Mouse (Mus musculus) megakaryocyte-erythroid progenitor cell, adult 5-6 weeks (primary cell): ENCODE data around the gene Mcu. TPM values are rescaled to one million over a fixed set of nuclear protein-coding genes. Genes with fewer than 3 reads are reported as not detected.

Experiments
- ATAC-seq: replicated peaks from 2 replicates; pipeline ENCODE4 v1.8.0; 2016; ENCODE audit warnings: mild to moderate bottlenecking, inconsistent platforms; ENCODE audit not compliant: severe bottlenecking, poor library complexity, low FRiP score, low TSS enrichment
- total RNA-seq, 2 experiments: library from RNA; stranded (forward) in 1 of 2; stranded (reverse) in 1 of 2; fragments of 200-1000, 215-1000 nt in 1 of 2; fragments of >200 nt in 1 of 2; fragmentation: Nextera tagmentation in 1 of 2; gene quantifications; 2 replicates each; pipeline ENCODE4 v1.2.3; 2014 to 2017

Gene Mcu
- total RNA-seq, 2 experiments from 2014 or later = 8.3 to 22.0 TPM

- no peak for ATAC-seq
Measured at GRCm38 (mm10) chr10:59447546-59447945, 168.9 kb downstream of the Mcu start.

GRCm38 (mm10) chr10:59446911-59447437 is 169.5 kb downstream of the Mcu start:
- no peak for ATAC-seq

- no peak for ATAC-seq
Measured at GRCm38 (mm10) chr10:59444635-59445034, 171.9 kb downstream of the Mcu start.

- no peak for ATAC-seq
Measured at GRCm38 (mm10) chr10:59444106-59444505, 172.4 kb downstream of the Mcu start.

- no peak for ATAC-seq
Measured at GRCm38 (mm10) chr10:59443212-59443611, 173.3 kb downstream of the Mcu start.

GRCm38 (mm10) chr10:59441735-59442134 is 174.8 kb downstream of the Mcu start, which contains the start of gene Oit3:
Gene Oit3, minus strand, starts transcription at chr10:59441778.
- no peak for ATAC-seq

GRCm38 (mm10) chr10:59440177-59440576 is 176.3 kb downstream of the Mcu start:
- no peak for ATAC-seq

- ATAC-seq = no peak
Measured at GRCm38 (mm10) chr10:59439508-59439931, 177.0 kb downstream of the Mcu start.

GRCm38 (mm10) chr10:59438651-59439050 is 177.8 kb downstream of the Mcu start:
- no peak for ATAC-seq

- ATAC-seq = no peak
Measured at GRCm38 (mm10) chr10:59435746-59436145, 180.7 kb downstream of the Mcu start.

GRCm38 (mm10) chr10:59430701-59431218 is 185.7 kb downstream of the Mcu start:
- ATAC-seq = peak; percentile 89

- no peak for ATAC-seq
Measured at GRCm38 (mm10) chr10:59429448-59430135, 186.9 kb downstream of the Mcu start.

GRCm38 (mm10) chr10:59426371-59426770 is 190.1 kb downstream of the Mcu start:
- ATAC-seq = no peak

- ATAC-seq = no peak
Measured at GRCm38 (mm10) chr10:59425369-59425768, 191.1 kb downstream of the Mcu start.

GRCm38 (mm10) chr10:59424453-59424852 is 192.0 kb downstream of the Mcu start:
- no peak for ATAC-seq

- ATAC-seq = no peak
Measured at GRCm38 (mm10) chr10:59419516-59419915, 197.0 kb downstream of the Mcu start.

- ATAC-seq = no peak
Measured at GRCm38 (mm10) chr10:59416623-59417022, 199.9 kb downstream of the Mcu start.

- no peak for ATAC-seq
Measured at GRCm38 (mm10) chr10:59413711-59414110, 202.8 kb downstream of the Mcu start.

- ATAC-seq = no peak
Measured at GRCm38 (mm10) chr10:59410264-59410663, 206.2 kb downstream of the Mcu start.

GRCm38 (mm10) chr10:59408499-59408898 is 208.0 kb downstream of the Mcu start:
- no peak for ATAC-seq

GRCm38 (mm10) chr10:59403793-59404149 is 212.7 kb downstream of the Mcu start:
- no peak for ATAC-seq
